Mouse (Mus musculus) midbrain, embryonic 14.5 days (tissue): Measurements from ENCODE around the gene Nol10. TPM values are rescaled to one million over a fixed set of nuclear protein-coding genes. Genes with fewer than 3 reads are reported as not detected.

Experiments used
- ATAC-seq: fragments of 200-750 bp; cut with Nextera tagmentation; 2 replicates; pipeline ENCODE4 v1.8.0; 2017; ENCODE audit warnings: moderate number of reproducible peaks, moderate library complexity; ENCODE audit not compliant: low FRiP score, low TSS enrichment
- DNase-seq: peaks from one replicate; pipeline ENCODE4 v3.0.0-alpha.2; 2015
- H3K27ac ChIP-seq: fragments of 300-500 bp; sonication (generic); replicated peaks from 2 replicates; pipeline ENCODE4 v1.5.1; 2014; ENCODE audit warnings: mild to moderate bottlenecking, low read depth, low read length, moderate library complexity
- H3K27me3 ChIP-seq: fragments of 300-500 bp; sonication (generic); 2 replicates; pipeline ENCODE4 v1.6.1; 2014; ENCODE audit warnings: low read length, control low read depth, mixed read lengths; ENCODE audit not compliant: control insufficient read depth, insufficient read depth
- H3K36me3 ChIP-seq: fragments of 300-500 bp; sonication (generic); 2 replicates; pipeline ENCODE4 v1.6.1; 2014; ENCODE audit warnings: low read length, control low read depth; ENCODE audit not compliant: control insufficient read depth, insufficient read depth
- H3K4me1 ChIP-seq: fragments of 300-500 bp; sonication (generic); 2 replicates; pipeline ENCODE4 v1.6.1; 2014; ENCODE audit warnings: mild to moderate bottlenecking, antibody characterized with exemption, low read length, control low read depth; ENCODE audit not compliant: control insufficient read depth, insufficient read depth
- H3K4me2 ChIP-seq: fragments of 300-500 bp; sonication (generic); 2 replicates; pipeline ENCODE4 v1.6.1; 2014; ENCODE audit warnings: mild to moderate bottlenecking, low read length, moderate library complexity
- H3K4me3 ChIP-seq: fragments of 300-500 bp; sonication (generic); replicated peaks from 2 replicates; pipeline ENCODE4 v1.5.1; 2014; ENCODE audit warnings: low read depth, low read length
- H3K9ac ChIP-seq: fragments of 300-500 bp; sonication (generic); replicated peaks from 2 replicates; pipeline ENCODE4 v1.6.1; 2014; ENCODE audit warnings: mild to moderate bottlenecking, low read length, moderate library complexity
- H3K9me3 ChIP-seq: fragments of 300-500 bp; sonication (generic); 2 replicates; pipeline ENCODE4 v1.6.1; 2016; ENCODE audit warnings: low read length, control low read depth, mixed read lengths; ENCODE audit not compliant: control insufficient read depth
- WGBS: fragments of 180-500 bp; shearing (Covaris S2); extraction: QIAGEN DNeasy Blood & Tissue Kit; methylation state at CpG from one replicate; pipeline ENCODE4 v1.1.7; 2014; 5-methylcytosine and 5-hydroxymethylcytosine counted together
- polyA plus RNA-seq: library from polyadenylated mRNA; unstranded; fragments of >200 nt; fragmentation: Nextera tagmentation; extraction: Ambion mirVana; gene quantifications from 2 replicates; pipeline ENCODE4 v1.2.1, GENCODE M21; 2014

Nol10 gene
- polyA plus RNA-seq, 1 experiment from 2014 or later, result 21.7 TPM

GRCm38 (mm10) chr12:17390036-17390435, 41.8 kb downstream of the Nol10 start:
- peaks cover 2% of the 10 kb centered on the region; the same call in 1 of the 2 replicates for H3K36me3 ChIP-seq
- H3K27me3 ChIP-seq, result no peaks in the 10 kb centered on the region
- H3K4me3 ChIP-seq, result no peak overlapping the region
- no peak overlapping the region for H3K27ac ChIP-seq
- H3K9me3 ChIP-seq, result no peaks in the 10 kb centered on the region
- no peak overlapping the region for H3K9ac ChIP-seq
- no peak overlapping the region for H3K4me2 ChIP-seq
- no peak for DNase-seq
- H3K4me1 ChIP-seq, result no peaks in the 10 kb centered on the region
- ATAC-seq, result no peak

GRCm38 (mm10) chr12:17390510-17390909, 42.3 kb downstream of the Nol10 start:
- ATAC-seq, result no peak
- H3K27me3 ChIP-seq, result no peaks in the 10 kb centered on the region
- WGBS, result 78% methylated on average over 4 of the region's 4 CpGs

GRCm38 (mm10) chr12:17393148-17393547, 44.9 kb downstream of the Nol10 start:
- Histone ChIP-seq H3K27ac (no peak overlapping the region), H3K4me1 (no peaks in the 10 kb centered on the region), H3K4me3 (no peak overlapping the region), H3K4me2 (no peak overlapping the region), H3K9me3 (no peaks in the 10 kb centered on the region), H3K9ac (no peak overlapping the region), H3K27me3 (no peaks in the 10 kb centered on the region), H3K36me3 (peaks cover 2% of the 10 kb centered on the region; the same call in 1 of the 2 replicates)
- DNase-seq, result no peak
- WGBS, result 81% methylated on average over 13 of the region's 13 CpGs
- no peak for ATAC-seq

More at GRCm38 (mm10) chr12:17390510-17390909, 42.3 kb downstream of the Nol10 start:
- no peak overlapping the region for H3K4me2 ChIP-seq
- H3K4me1 ChIP-seq, result no peaks in the 10 kb centered on the region
- H3K27ac ChIP-seq, result no peak overlapping the region
- H3K9me3 ChIP-seq, result no peaks in the 10 kb centered on the region
- no peak overlapping the region for H3K4me3 ChIP-seq
- H3K9ac ChIP-seq, result no peak overlapping the region
- peaks cover 2% of the 10 kb centered on the region; the same call in 1 of the 2 replicates for H3K36me3 ChIP-seq
- DNase-seq, result no peak

- WGBS, result 71% methylated on average over 2 of the region's 2 CpGs
- ATAC-seq, result no peak
- no peaks in the 10 kb centered on the region for H3K9me3 ChIP-seq
These were observed 48.9 kb downstream of the Nol10 start for GRCm38 (mm10) chr12:17397150-17397549.

GRCm38 (mm10) chr12:17401419-17401818, 53.2 kb downstream of the Nol10 start:
- ATAC-seq, result no peak
- peaks cover 45% of the 10 kb centered on the region for H3K36me3 ChIP-seq
- DNase-seq, result no peak

More at GRCm38 (mm10) chr12:17397150-17397549, 48.9 kb downstream of the Nol10 start:
- Histone ChIP-seq H3K27ac (no peak overlapping the region), H3K4me2 (no peak overlapping the region), H3K27me3 (no peaks in the 10 kb centered on the region), H3K9ac (no peak overlapping the region), H3K36me3 (peaks cover 7% of the 10 kb centered on the region; the same call in 1 of the 2 replicates), H3K4me3 (no peak overlapping the region), H3K4me1 (no peaks in the 10 kb centered on the region)
- peak; percentile 28 for DNase-seq

GRCm38 (mm10) chr12:17402116-17402515, 53.9 kb downstream of the Nol10 start:
- H3K27ac ChIP-seq, result no peak overlapping the region
- 88% methylated on average over 3 of the region's 3 CpGs for WGBS
- ATAC-seq (no peak), DNase-seq (no peak)
- no peaks in the 10 kb centered on the region for H3K27me3 ChIP-seq
- H3K4me3 ChIP-seq, result no peak overlapping the region
- no peak overlapping the region for H3K9ac ChIP-seq
- no peaks in the 10 kb centered on the region for H3K4me1 ChIP-seq
- peaks cover 50% of the 10 kb centered on the region for H3K36me3 ChIP-seq
- no peaks in the 10 kb centered on the region for H3K9me3 ChIP-seq
- no peak overlapping the region for H3K4me2 ChIP-seq

More at GRCm38 (mm10) chr12:17401419-17401818, 53.2 kb downstream of the Nol10 start:
- no peaks in the 10 kb centered on the region for H3K27me3 ChIP-seq
- H3K9ac ChIP-seq, result no peak overlapping the region
- H3K4me2 ChIP-seq, result no peak overlapping the region
- no peak overlapping the region for H3K4me3 ChIP-seq
- H3K4me1 ChIP-seq, result no peaks in the 10 kb centered on the region
- H3K27ac ChIP-seq, result no peak overlapping the region
- WGBS, result 94% methylated on average over 1 of the region's 1 CpGs
- H3K9me3 ChIP-seq, result no peaks in the 10 kb centered on the region

GRCm38 (mm10) chr12:17403998-17404397, 55.7 kb downstream of the Nol10 start:
- no peak for DNase-seq
- no peak overlapping the region for H3K4me2 ChIP-seq
- no peak overlapping the region for H3K4me3 ChIP-seq
- no peak overlapping the region for H3K27ac ChIP-seq
- H3K9me3 ChIP-seq, result no peaks in the 10 kb centered on the region
- no peaks in the 10 kb centered on the region for H3K4me1 ChIP-seq
- no peaks in the 10 kb centered on the region for H3K27me3 ChIP-seq
- no peak for ATAC-seq
- H3K36me3 ChIP-seq, result peaks cover 69% of the 10 kb centered on the region
- H3K9ac ChIP-seq, result no peak overlapping the region
- 97% methylated on average over 4 of the region's 4 CpGs for WGBS

GRCm38 (mm10) chr12:17406825-17407224, 58.6 kb downstream of the Nol10 start:
- 96% methylated on average over 4 of the region's 4 CpGs for WGBS
- H3K36me3 ChIP-seq, result peaks cover 69% of the 10 kb centered on the region

GRCm38 (mm10) chr12:17408312-17408711, 60.1 kb downstream of the Nol10 start:
- H3K27ac ChIP-seq, result no peak overlapping the region
- H3K4me1 ChIP-seq, result no peaks in the 10 kb centered on the region
- ATAC-seq (no peak), DNase-seq (no peak)
- 95% methylated on average over 7 of the region's 7 CpGs for WGBS
- H3K4me2 ChIP-seq, result no peak overlapping the region
- H3K36me3 ChIP-seq, result peaks cover 57% of the 10 kb centered on the region
- H3K4me3 ChIP-seq, result no peak overlapping the region
- no peaks in the 10 kb centered on the region for H3K27me3 ChIP-seq
- H3K9ac ChIP-seq, result no peak overlapping the region
- H3K9me3 ChIP-seq, result no peaks in the 10 kb centered on the region

More at GRCm38 (mm10) chr12:17406825-17407224, 58.6 kb downstream of the Nol10 start:
- Histone ChIP-seq H3K4me2 (no peak overlapping the region), H3K9me3 (no peaks in the 10 kb centered on the region), H3K4me3 (no peak overlapping the region), H3K4me1 (no peaks in the 10 kb centered on the region), H3K9ac (no peak overlapping the region), H3K27me3 (no peaks in the 10 kb centered on the region), H3K27ac (no peak overlapping the region)
- no peak for ATAC-seq
- no peak for DNase-seq
